ENCODE assay signal across 17 mouse cellular contexts in the genomic region with DNA sequence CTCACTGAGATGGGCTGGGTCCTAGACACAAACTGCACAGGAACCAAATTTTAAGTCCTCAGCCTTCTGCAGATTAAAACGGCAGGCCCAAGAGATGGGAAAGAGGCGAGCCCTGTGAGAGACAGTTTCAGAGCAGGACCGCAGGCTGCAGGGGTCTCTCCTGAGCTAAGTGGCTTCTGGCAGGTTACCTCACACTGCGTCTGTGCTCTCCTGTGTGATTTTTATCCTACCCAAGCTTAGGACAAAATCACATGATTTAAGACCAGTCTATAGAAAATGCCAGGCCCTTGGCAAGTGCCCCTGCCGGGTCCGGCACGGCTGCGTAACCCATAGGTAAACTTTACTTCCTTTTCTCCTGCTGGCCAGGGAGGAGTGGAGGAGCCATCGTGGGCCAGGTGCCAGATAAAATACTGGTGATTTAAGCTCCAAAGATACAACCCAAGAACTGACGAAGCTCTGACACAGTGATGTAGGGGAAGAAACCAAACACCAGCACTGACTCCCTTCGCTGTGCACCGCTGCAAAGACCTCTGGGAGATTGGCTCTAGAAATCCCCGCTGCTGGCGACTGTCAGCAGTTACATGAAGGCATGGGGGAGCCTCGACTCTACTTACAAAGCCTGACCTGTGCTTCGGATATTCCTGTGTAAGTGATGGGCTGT. TPM values are rescaled to one million over a fixed set of nuclear protein-coding genes. Genes with fewer than 3 reads are reported as not detected.
DNase-seq lines count a peak whose midpoint lies in the region; ATAC-seq lines count a peak whose summit lies in the region.
"Had no signal": no experiment of that assay in that cellular context is flagged by ENCODE, and none has a peak within 500 bp of the region (broad histone marks: within the 10 kb centered on the region; RNA-seq: fewer than 3 reads in every experiment).

No protein-coding gene starts in this region.

- ATAC-seq in heart, embryonic 12.5 days (ENCODE audit: insufficient number of reproducible peaks, low FRiP score): no peak
- no peak for ATAC-seq in heart, embryonic 11.5 days (replicated peaks; ENCODE audit: insufficient number of reproducible peaks, low FRiP score, low TSS enrichment)
- ATAC-seq in kidney, embryonic 16.5 days (ENCODE audit: low FRiP score, low TSS enrichment): peak; percentile 68
- ATAC-seq in stomach, embryonic 16.5 days (ENCODE audit: insufficient read depth, low FRiP score): no peak
- ATAC-seq: forebrain, embryonic 15.5 days; inflammation-experienced regulatory T-cells, adult 6 months; midbrain, embryonic 15.5 days had no signal

- H3K4me1 ChIP-seq in heart, embryonic 12.5 days (replicated peaks): no peaks in the 10 kb centered on the region
- no peaks in the 10 kb centered on the region for H3K4me1 ChIP-seq in heart, embryonic 11.5 days (ENCODE audit: control insufficient read depth, insufficient read depth, low read length)
- peaks cover 9% of the 10 kb centered on the region for H3K4me1 ChIP-seq in kidney, embryonic 16.5 days (ENCODE audit: insufficient read depth, low read length)
- H3K4me1 ChIP-seq in stomach, embryonic 16.5 days (ENCODE audit: control insufficient read depth, insufficient read depth, low read length): no peaks in the 10 kb centered on the region
- H3K4me1 ChIP-seq: forebrain, embryonic 15.5 days; midbrain, embryonic 15.5 days; neural tube, embryonic 12.5 days had no signal

- peak overlapping the region; percentile 2; the same call in 1 of the 2 replicates for H3K4me2 ChIP-seq in heart, embryonic 12.5 days
- no peak overlapping the region for H3K4me2 ChIP-seq in heart, embryonic 11.5 days
- peak overlapping the region; percentile 43 for H3K4me2 ChIP-seq in kidney, embryonic 16.5 days (replicated peaks; ENCODE audit: low read depth, low read length)
- H3K4me2 ChIP-seq in stomach, embryonic 16.5 days (ENCODE audit: low read depth, low read length): peak overlapping the region; percentile 2; the same call in 1 of the 2 replicates
- H3K4me2 ChIP-seq: forebrain, embryonic 15.5 days; midbrain, embryonic 15.5 days; neural tube, embryonic 12.5 days had no signal

- DNase-seq in kidney, postnatal 25 days: no peak
- DNase-seq in R1 (ENCODE audit: low read depth, low spot score): peak; percentile 31
- no peak for DNase-seq in layer of hippocampus, adult 9-11 months
- DNase-seq in layer of hippocampus, adult 18-20 months (ENCODE audit: low spot score in 2 of 2): no peak
- DNase-seq: B cell, adult 2 months; cerebellum, adult 11-12 months had no signal

- no peaks in the 10 kb centered on the region for H3K27me3 ChIP-seq in heart, embryonic 12.5 days (replicated peaks)
- H3K27me3 ChIP-seq in heart, embryonic 11.5 days (ENCODE audit: control insufficient read depth, insufficient read depth, low read length): no peaks in the 10 kb centered on the region
- H3K27me3 ChIP-seq in kidney, embryonic 16.5 days (ENCODE audit: insufficient read depth, low read length): no peaks in the 10 kb centered on the region
- H3K27me3 ChIP-seq in stomach, embryonic 16.5 days (ENCODE audit: control insufficient read depth, insufficient read depth, low read length): no peaks in the 10 kb centered on the region
- H3K27me3 ChIP-seq: forebrain, embryonic 15.5 days; midbrain, embryonic 15.5 days; neural tube, embryonic 12.5 days had no signal

- no peak overlapping the region for H3K9ac ChIP-seq in heart, embryonic 12.5 days
- H3K9ac ChIP-seq in heart, embryonic 11.5 days (ENCODE audit: low read depth, low read length): no peak overlapping the region
- no peak overlapping the region for H3K9ac ChIP-seq in kidney, embryonic 16.5 days (replicated peaks; ENCODE audit: low read length)
- H3K9ac ChIP-seq in stomach, embryonic 16.5 days (ENCODE audit: low read length): no peak overlapping the region
- H3K9ac ChIP-seq: forebrain, embryonic 15.5 days; midbrain, embryonic 15.5 days; neural tube, embryonic 12.5 days had no signal

- H3K36me3 ChIP-seq in heart, embryonic 12.5 days: no peaks in the 10 kb centered on the region
- no peaks in the 10 kb centered on the region for H3K36me3 ChIP-seq in heart, embryonic 11.5 days (ENCODE audit: control insufficient read depth, insufficient read depth, low read length)
- H3K36me3 ChIP-seq in kidney, embryonic 16.5 days (ENCODE audit: insufficient read depth, low read length): no peaks in the 10 kb centered on the region
- H3K36me3 ChIP-seq in stomach, embryonic 16.5 days (ENCODE audit: control insufficient read depth, insufficient read depth, low read length): no peaks in the 10 kb centered on the region
- H3K36me3 ChIP-seq: forebrain, embryonic 15.5 days; G1E; midbrain, embryonic 15.5 days; neural tube, embryonic 12.5 days had no signal

- 51% methylated on average over 16 of the region's 16 CpGs for WGBS in heart, embryonic 12.5 days
- WGBS in heart, embryonic 11.5 days (ENCODE audit: insufficient replicate concordance): 61% methylated on average over 16 of the region's 16 CpGs
- 24% methylated on average over 16 of the region's 16 CpGs for WGBS in kidney, embryonic 16.5 days
- 61% methylated on average over 16 of the region's 16 CpGs for WGBS in stomach, embryonic 16.5 days

- H3K27ac ChIP-seq in heart, embryonic 12.5 days (ENCODE audit: poor library complexity, severe bottlenecking): no peak overlapping the region
- no peak overlapping the region for H3K27ac ChIP-seq in heart, embryonic 11.5 days (ENCODE audit: low read depth, low read length)
- no peak overlapping the region for H3K27ac ChIP-seq in kidney, embryonic 16.5 days (ENCODE audit: low read length)
- no peak overlapping the region for H3K27ac ChIP-seq in stomach, embryonic 16.5 days (ENCODE audit: low read length)
- H3K27ac ChIP-seq: forebrain, embryonic 15.5 days; layer of hippocampus, adult 2 months; macrophage; midbrain, embryonic 15.5 days; neural tube, embryonic 12.5 days had no signal

- H3K9me3 ChIP-seq in heart, embryonic 12.5 days (replicated peaks): no peaks in the 10 kb centered on the region
- H3K9me3 ChIP-seq in heart, embryonic 11.5 days (replicated peaks; ENCODE audit: control insufficient read depth, low read length): no peaks in the 10 kb centered on the region
- no peaks in the 10 kb centered on the region for H3K9me3 ChIP-seq in kidney, embryonic 16.5 days (ENCODE audit: low read length)
- no peaks in the 10 kb centered on the region for H3K9me3 ChIP-seq in stomach, embryonic 16.5 days (replicated peaks; ENCODE audit: control insufficient read depth, low read length)
- H3K9me3 ChIP-seq: forebrain, embryonic 15.5 days; midbrain, embryonic 15.5 days; neural tube, embryonic 12.5 days had no signal

- H3K4me3 ChIP-seq in heart, embryonic 12.5 days: no peak overlapping the region
- no peak overlapping the region for H3K4me3 ChIP-seq in heart, embryonic 11.5 days (ENCODE audit: low read depth, low read length)
- H3K4me3 ChIP-seq in kidney, embryonic 16.5 days (ENCODE audit: low read length): peak overlapping the region; percentile 15; the same call in 1 of the 2 replicates
- no peak overlapping the region for H3K4me3 ChIP-seq in stomach, embryonic 16.5 days (replicated peaks; ENCODE audit: low read length)
- H3K4me3 ChIP-seq: forebrain, embryonic 15.5 days; layer of hippocampus, adult 2 months; midbrain, embryonic 15.5 days; neural tube, embryonic 12.5 days had no signal

RNA-seq across cellular contexts. Expression of gene Basp1, which starts 55.8 kb away (rescaled TPM):
- 18.4 and 18.6 TPM in 2 replicates for polyA plus RNA-seq in heart, embryonic 12.5 days (2016; fragmentation: Nextera tagmentation; extraction: Ambion mirVana)
- polyA plus RNA-seq in heart, embryonic 11.5 days (2014; fragmentation: Nextera tagmentation; extraction: Ambion mirVana): 15.3 and 16.3 TPM in 2 replicates
- polyA plus RNA-seq in kidney, embryonic 16.5 days (2015; fragmentation: Nextera tagmentation; extraction: Ambion mirVana): 14.5 and 15.4 TPM in 2 replicates
- polyA plus RNA-seq in stomach, embryonic 16.5 days (2015; fragmentation: Nextera tagmentation; extraction: Ambion mirVana): 12.3 and 15.8 TPM in 2 replicates
- 100 to 1,000 TPM; 598 to 644 TPM for total RNA-seq in layer of hippocampus, adult 18-20 months (2021)
- total RNA-seq: G1E had no signal
- polyA plus RNA-seq: G1E had no signal
